Mouse (Mus musculus) urinary bladder, postnatal 4 days (tissue): ENCODE measurements around the gene Brs3.

ENCODE experiments used
- DNase-seq, 2 experiments: peaks; one replicate each; pipeline ENCODE4 v3.0.0; 2021 to 2022; ENCODE audit warnings: low spot score in 2 of 2

Gene Brs3

GRCm38 (mm10) chrX:57042774-57043173 is at the start of gene Brs3:
TSS of gene Brs3 (plus strand) at chrX:57043074.
- DNase-seq, result no peak

GRCm38 (mm10) chrX:57012891-57013290 is 30.0 kb upstream of the Brs3 start:
- no peak for DNase-seq

GRCm38 (mm10) chrX:57043869-57044268 is 995 bp downstream of the Brs3 start:
- no peak for DNase-seq

- DNase-seq, result no peak
Measured at GRCm38 (mm10) chrX:57052848-57053173, 9.9 kb downstream of the Brs3 start.

GRCm38 (mm10) chrX:57053174-57053992 is 10.5 kb downstream of the Brs3 start, which contains the start of gene Htatsf1:
TSS of gene Htatsf1 (plus strand) at chrX:57053583.
- DNase-seq, result peak; percentile 77 to 79

GRCm38 (mm10) chrX:57053993-57054385 is 11.1 kb downstream of the Brs3 start:
- DNase-seq, result no peak

- DNase-seq, result no peak
Measured at GRCm38 (mm10) chrX:57081496-57081895, 38.6 kb downstream of the Brs3 start.

GRCm38 (mm10) chrX:57087806-57088205 is 44.9 kb downstream of the Brs3 start, which contains the start of gene Vgll1:
TSS of gene Vgll1 (plus strand) at chrX:57088106.
- no peak for DNase-seq
